Mouse (Mus musculus): ENCODE measurements around the gene Cxcl17. TPM values are rescaled to one million over a fixed set of nuclear protein-coding genes. Genes with fewer than 3 reads are reported as not detected.

The Cxcl17 gene
- total and polyA plus RNA-seq, 2 experiments, result not detected

GRCm38 (mm10) chr7:25387811-25388440, 24.8 kb downstream of the Cxcl17 start:
- Histone ChIP-seq H3K9ac (ENCODE audit: low read depth, low read length) (no peak overlapping the region), H3K27me3 (ENCODE audit: control insufficient read depth, insufficient read depth, low read length) (no peaks in the 10 kb centered on the region), H3K4me3 (ENCODE audit: insufficient read depth, low read depth, low read length) (no peak overlapping the region), H3K27ac (replicated peaks; ENCODE audit: insufficient read depth, low read depth, low read length) (no peak overlapping the region), H3K4me1 (ENCODE audit: control insufficient read depth, insufficient read depth, low read length) (peaks cover 38% of the 10 kb centered on the region), H3K36me3 (ENCODE audit: control insufficient read depth, insufficient read depth, low read length) (peaks cover 18% of the 10 kb centered on the region), H3K79me2 (ENCODE audit: control insufficient read depth, insufficient read depth, low read length) (peaks cover 8% of the 10 kb centered on the region; the same call in 1 of the 2 replicates)
- DNase-seq (ENCODE audit: extremely low read depth, low read depth, low spot score), result no peak
- TF ChIP-seq POLR2A (IDR thresholded peaks at IDR 0.05; ENCODE audit: extremely low read depth, insufficient read depth, low read length) (no peak), CTCF (IDR thresholded peaks at IDR 0.05; ENCODE audit: low read depth, low read length) (no peak)
- 89% methylated on average over 18 of the region's 18 CpGs for WGBS

- TF ChIP-seq CTCF (IDR thresholded peaks at IDR 0.05; ENCODE audit: low read depth, low read length) (no peak), POLR2A (IDR thresholded peaks at IDR 0.05; ENCODE audit: extremely low read depth, insufficient read depth, low read length) (no peak)
- Histone ChIP-seq H3K4me1 (ENCODE audit: control insufficient read depth, insufficient read depth, low read length) (peaks cover 21% of the 10 kb centered on the region), H3K27me3 (ENCODE audit: control insufficient read depth, insufficient read depth, low read length) (no peaks in the 10 kb centered on the region), H3K27ac (replicated peaks; ENCODE audit: insufficient read depth, low read depth, low read length) (peak overlapping the region; percentile 26), H3K36me3 (ENCODE audit: control insufficient read depth, insufficient read depth, low read length) (peaks cover 26% of the 10 kb centered on the region), H3K4me3 (ENCODE audit: insufficient read depth, low read depth, low read length) (no peak overlapping the region), H3K79me2 (ENCODE audit: control insufficient read depth, insufficient read depth, low read length) (no peaks in the 10 kb centered on the region), H3K9ac (ENCODE audit: low read depth, low read length) (no peak overlapping the region)
- WGBS, result 58% methylated on average over 12 of the region's 12 CpGs
- peak; percentile 74 for DNase-seq (ENCODE audit: extremely low read depth, low read depth, low spot score)
Observed at GRCm38 (mm10) chr7:25385850-25386555, 26.7 kb downstream of the Cxcl17 start.

GRCm38 (mm10) chr7:25385259-25385658, 27.4 kb downstream of the Cxcl17 start:
- TF ChIP-seq POLR2A (IDR thresholded peaks at IDR 0.05; ENCODE audit: extremely low read depth, insufficient read depth, low read length), result no peak
- no peak for TF ChIP-seq CTCF (IDR thresholded peaks at IDR 0.05; ENCODE audit: low read depth, low read length)
- DNase-seq (ENCODE audit: extremely low read depth, low read depth, low spot score), result no peak
- Histone ChIP-seq H3K79me2 (ENCODE audit: control insufficient read depth, insufficient read depth, low read length) (no peaks in the 10 kb centered on the region), H3K27ac (replicated peaks; ENCODE audit: insufficient read depth, low read depth, low read length) (no peak overlapping the region), H3K9ac (ENCODE audit: low read depth, low read length) (no peak overlapping the region), H3K4me1 (ENCODE audit: control insufficient read depth, insufficient read depth, low read length) (peaks cover 14% of the 10 kb centered on the region), H3K4me3 (ENCODE audit: insufficient read depth, low read depth, low read length) (no peak overlapping the region), H3K27me3 (ENCODE audit: control insufficient read depth, insufficient read depth, low read length) (no peaks in the 10 kb centered on the region), H3K36me3 (ENCODE audit: control insufficient read depth, insufficient read depth, low read length) (peaks cover 26% of the 10 kb centered on the region)
- 94% methylated on average over 12 of the region's 12 CpGs for WGBS

GRCm38 (mm10) chr7:25384818-25385217, 27.9 kb downstream of the Cxcl17 start:
- Histone ChIP-seq H3K4me1 (ENCODE audit: control insufficient read depth, insufficient read depth, low read length) (peaks cover 12% of the 10 kb centered on the region), H3K27ac (replicated peaks; ENCODE audit: insufficient read depth, low read depth, low read length) (no peak overlapping the region), H3K36me3 (ENCODE audit: control insufficient read depth, insufficient read depth, low read length) (peaks cover 26% of the 10 kb centered on the region), H3K4me3 (ENCODE audit: insufficient read depth, low read depth, low read length) (no peak overlapping the region), H3K79me2 (ENCODE audit: control insufficient read depth, insufficient read depth, low read length) (no peaks in the 10 kb centered on the region), H3K27me3 (ENCODE audit: control insufficient read depth, insufficient read depth, low read length) (no peaks in the 10 kb centered on the region), H3K9ac (ENCODE audit: low read depth, low read length) (no peak overlapping the region)
- TF ChIP-seq POLR2A (IDR thresholded peaks at IDR 0.05; ENCODE audit: extremely low read depth, insufficient read depth, low read length) (no peak), CTCF (IDR thresholded peaks at IDR 0.05; ENCODE audit: low read depth, low read length) (no peak)
- no peak for DNase-seq (ENCODE audit: extremely low read depth, low read depth, low spot score)
- WGBS, result 91% methylated on average over 9 of the region's 9 CpGs

- Histone ChIP-seq H3K27me3 (ENCODE audit: control insufficient read depth, insufficient read depth, low read length) (no peaks in the 10 kb centered on the region), H3K27ac (replicated peaks; ENCODE audit: insufficient read depth, low read depth, low read length) (no peak overlapping the region), H3K4me1 (ENCODE audit: control insufficient read depth, insufficient read depth, low read length) (peaks cover 12% of the 10 kb centered on the region; the same call in 1 of the 2 replicates), H3K79me2 (ENCODE audit: control insufficient read depth, insufficient read depth, low read length) (no peaks in the 10 kb centered on the region), H3K36me3 (ENCODE audit: control insufficient read depth, insufficient read depth, low read length) (peaks cover 26% of the 10 kb centered on the region), H3K9ac (ENCODE audit: low read depth, low read length) (no peak overlapping the region), H3K4me3 (ENCODE audit: insufficient read depth, low read depth, low read length) (no peak overlapping the region)
- no peak for DNase-seq (ENCODE audit: extremely low read depth, low read depth, low spot score)
- WGBS, result 97% methylated on average over 13 of the region's 13 CpGs
- TF ChIP-seq CTCF (IDR thresholded peaks at IDR 0.05; ENCODE audit: low read depth, low read length), result no peak
- no peak for TF ChIP-seq POLR2A (IDR thresholded peaks at IDR 0.05; ENCODE audit: extremely low read depth, insufficient read depth, low read length)
Observed at GRCm38 (mm10) chr7:25384318-25384717, 28.4 kb downstream of the Cxcl17 start.

GRCm38 (mm10) chr7:25383891-25384290, 28.8 kb downstream of the Cxcl17 start:
- Histone ChIP-seq H3K9ac (ENCODE audit: low read depth, low read length) (no peak overlapping the region), H3K36me3 (ENCODE audit: control insufficient read depth, insufficient read depth, low read length) (peaks cover 26% of the 10 kb centered on the region), H3K4me1 (ENCODE audit: control insufficient read depth, insufficient read depth, low read length) (peaks cover 13% of the 10 kb centered on the region; the same call in 1 of the 2 replicates), H3K4me3 (ENCODE audit: insufficient read depth, low read depth, low read length) (no peak overlapping the region), H3K27ac (replicated peaks; ENCODE audit: insufficient read depth, low read depth, low read length) (no peak overlapping the region), H3K79me2 (ENCODE audit: control insufficient read depth, insufficient read depth, low read length) (no peaks in the 10 kb centered on the region), H3K27me3 (ENCODE audit: control insufficient read depth, insufficient read depth, low read length) (no peaks in the 10 kb centered on the region)
- TF ChIP-seq CTCF (IDR thresholded peaks at IDR 0.05; ENCODE audit: low read depth, low read length) (no peak), POLR2A (IDR thresholded peaks at IDR 0.05; ENCODE audit: extremely low read depth, insufficient read depth, low read length) (no peak)
- WGBS, result 93% methylated on average over 4 of the region's 4 CpGs
- no peak for DNase-seq (ENCODE audit: extremely low read depth, low read depth, low spot score)
